Mouse (Mus musculus): Measurements from ENCODE around the gene Skint11.
"Not testable (repeated sequence)": the region's sequence is repeated elsewhere in the genome, so short reads cannot be mapped to it uniquely, and the experiment has no call there.

The Skint11 gene

GRCm38 (mm10) chr4:114163084-114163483, at the start of gene Skint11:
Skint11 (plus strand) TSS chr4:114163384.
- DNase-seq (ENCODE audit: low spot score in 2 of 2), result no peak

GRCm38 (mm10) chr4:114161149-114161548, 2.0 kb upstream of the Skint11 start:
- DNase-seq (ENCODE audit: low spot score in 2 of 2), result no peak

GRCm38 (mm10) chr4:114172898-114173297, 9.7 kb downstream of the Skint11 start:
- not testable (repeated sequence) for DNase-seq (ENCODE audit: low spot score in 2 of 2)

- DNase-seq (ENCODE audit: low spot score in 2 of 2), result not testable (repeated sequence)
These were observed 93.7 kb downstream of the Skint11 start for GRCm38 (mm10) chr4:114256906-114257305.

Measured in frontal cortex, postnatal 36 days (tissue).